Mouse (Mus musculus): Measurements from ENCODE around the gene Meiob. TPM values are rescaled to one million over a fixed set of nuclear protein-coding genes. Genes with fewer than 3 reads are reported as not detected.
A peak's percentile ranks its signal among the peaks of the same experiment; 100 is the strongest.

Meiob gene
- polyA plus RNA-seq, 1 experiment from 2014 or later, result not detected

DNA sequence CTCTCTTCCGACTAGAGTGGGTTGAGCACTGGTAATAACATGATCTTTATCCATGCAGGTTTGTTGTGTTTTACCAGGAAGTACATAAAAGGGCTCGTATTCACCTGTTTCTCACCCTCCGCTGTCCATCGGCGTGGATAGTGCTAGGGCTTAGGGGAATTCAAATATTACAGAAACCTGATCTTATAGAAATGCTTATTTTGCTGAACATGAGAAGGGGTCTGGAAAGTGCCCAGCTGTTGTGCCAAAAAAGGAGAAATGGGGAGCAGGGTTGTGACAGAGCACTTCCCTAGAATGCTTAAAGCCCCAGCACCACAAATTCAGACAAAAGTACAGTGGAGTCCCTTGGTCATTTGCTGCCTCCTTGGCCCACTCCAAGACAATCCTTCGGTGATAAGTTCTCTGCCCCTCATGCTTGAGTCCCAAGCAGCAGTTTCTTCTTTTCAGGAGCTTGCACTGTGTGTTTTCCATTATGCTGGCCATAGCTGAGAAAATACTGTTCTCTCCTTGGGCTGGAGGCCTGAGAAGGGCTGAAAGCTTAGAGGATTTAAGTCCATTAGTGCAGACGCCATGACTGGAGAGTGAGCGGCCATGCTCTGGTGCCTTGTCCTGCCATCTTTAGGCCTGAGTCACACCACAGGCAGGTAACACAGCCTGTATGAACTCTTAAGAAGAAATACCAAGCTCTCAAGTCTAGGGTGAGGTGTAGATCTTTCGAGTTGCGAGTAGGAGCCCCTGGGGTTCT, 47.5 kb downstream of the Meiob start:
- H3K36me3 ChIP-seq (ENCODE audit: control insufficient read depth, insufficient read depth, low read length), result no peaks in the 10 kb centered on the region
- no peaks in the 10 kb centered on the region for H3K9me3 ChIP-seq (ENCODE audit: control insufficient read depth, low read length)
- DNase-seq (ENCODE audit: low spot score) (no peak), ATAC-seq (replicated peaks; ENCODE audit: low FRiP score) (no peak)
- peak overlapping the region; percentile 94 for H3K4me2 ChIP-seq (ENCODE audit: low read depth, low read length, severe bottlenecking)
- H3K4me3 ChIP-seq (ENCODE audit: low read depth, low read length), result no peak overlapping the region; the same call in 1 of the 2 replicates
- 82% methylated on average over 10 of the region's 10 CpGs for WGBS
- H3K4me1 ChIP-seq (replicated peaks; ENCODE audit: control insufficient read depth, insufficient read depth, low read length), result peaks cover 10% of the 10 kb centered on the region
- H3K27ac ChIP-seq (ENCODE audit: low read depth, low read length), result no peak overlapping the region
- peak overlapping the region; percentile 68 for H3K9ac ChIP-seq (ENCODE audit: low read length)
- peaks cover 9% of the 10 kb centered on the region for H3K27me3 ChIP-seq (ENCODE audit: control insufficient read depth, insufficient read depth, low read length)

DNA sequence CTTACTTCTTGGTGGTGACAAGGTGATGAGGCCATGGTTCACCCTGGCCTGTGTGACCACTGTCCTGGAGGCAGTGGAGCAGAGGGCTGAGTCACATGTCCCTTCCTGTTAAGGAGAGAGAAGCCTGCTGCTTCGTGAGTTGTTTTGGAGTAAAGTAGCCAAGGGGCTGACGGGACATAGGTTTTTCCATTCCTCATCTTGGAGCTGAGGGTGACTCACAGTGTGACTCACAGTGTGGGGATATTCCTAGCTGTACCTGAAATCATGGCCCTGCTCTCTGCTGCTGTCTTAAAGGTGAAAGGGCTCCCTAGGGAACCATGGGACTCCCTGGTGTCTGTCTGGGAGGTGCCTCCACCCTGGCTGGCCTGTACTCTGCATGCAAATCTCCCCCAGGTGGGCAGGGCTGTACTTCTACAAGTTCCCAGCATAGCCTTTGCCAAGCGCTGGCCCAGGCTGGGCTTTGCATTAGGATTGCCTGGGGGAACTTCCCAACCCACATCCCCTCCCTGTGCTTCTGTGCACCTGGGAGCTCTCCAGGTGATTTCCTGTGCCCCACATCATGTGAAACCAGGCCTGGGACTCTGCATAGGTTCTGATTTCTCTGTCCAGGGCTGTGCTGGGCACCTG, 51.9 kb downstream of the Meiob start:
- peaks cover 7% of the 10 kb centered on the region for H3K27me3 ChIP-seq (ENCODE audit: control insufficient read depth, insufficient read depth, low read length)
- ATAC-seq (replicated peaks; ENCODE audit: low FRiP score) (no peak), DNase-seq (ENCODE audit: low spot score) (peak; percentile 33)
- no peak overlapping the region for H3K9ac ChIP-seq (ENCODE audit: low read length)
- H3K9me3 ChIP-seq (ENCODE audit: control insufficient read depth, low read length), result no peaks in the 10 kb centered on the region
- 79% methylated on average over 3 of the region's 3 CpGs for WGBS
- no peak overlapping the region for H3K4me2 ChIP-seq (ENCODE audit: low read depth, low read length, severe bottlenecking)
- H3K36me3 ChIP-seq (ENCODE audit: control insufficient read depth, insufficient read depth, low read length), result no peaks in the 10 kb centered on the region
- H3K4me1 ChIP-seq (replicated peaks; ENCODE audit: control insufficient read depth, insufficient read depth, low read length), result peaks cover 4% of the 10 kb centered on the region
- no peak overlapping the region for H3K27ac ChIP-seq (ENCODE audit: low read depth, low read length)
- no peak overlapping the region for H3K4me3 ChIP-seq (ENCODE audit: low read depth, low read length)

DNA sequence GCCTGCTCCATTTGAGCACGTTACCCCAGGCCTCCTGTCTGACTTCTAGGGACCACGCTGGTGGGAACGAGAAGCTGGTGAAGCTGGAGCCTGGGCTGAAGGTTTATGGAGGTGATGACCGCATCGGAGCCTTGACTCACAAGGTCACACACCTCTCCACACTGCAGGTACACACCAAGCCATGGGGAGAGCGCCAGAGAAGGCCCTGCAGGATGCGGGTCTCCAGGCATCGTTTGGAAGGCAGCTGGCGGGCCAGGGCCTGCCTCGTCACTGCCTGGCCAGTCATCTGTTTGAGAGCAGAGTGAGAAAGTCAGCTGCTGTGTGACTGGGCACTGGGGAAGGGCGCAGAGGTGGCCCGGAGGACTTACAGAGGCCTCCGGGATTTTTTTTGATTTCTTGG, 52.5 kb downstream of the Meiob start:
- ATAC-seq (replicated peaks; ENCODE audit: low FRiP score) (no peak), DNase-seq (ENCODE audit: low spot score) (peak; percentile 38)
- H3K4me1 ChIP-seq (replicated peaks; ENCODE audit: control insufficient read depth, insufficient read depth, low read length), result no peaks in the 10 kb centered on the region
- H3K27ac ChIP-seq (ENCODE audit: low read depth, low read length), result no peak overlapping the region
- H3K4me2 ChIP-seq (ENCODE audit: low read depth, low read length, severe bottlenecking), result no peak overlapping the region
- H3K9me3 ChIP-seq (ENCODE audit: control insufficient read depth, low read length), result no peaks in the 10 kb centered on the region
- H3K36me3 ChIP-seq (ENCODE audit: control insufficient read depth, insufficient read depth, low read length), result no peaks in the 10 kb centered on the region
- H3K27me3 ChIP-seq (ENCODE audit: control insufficient read depth, insufficient read depth, low read length), result peaks cover under 1% of the 10 kb centered on the region; the same call in 1 of the 2 replicates
- no peak overlapping the region for H3K9ac ChIP-seq (ENCODE audit: low read length)
- no peak overlapping the region for H3K4me3 ChIP-seq (ENCODE audit: low read depth, low read length)
- WGBS, result 88% methylated on average over 13 of the region's 13 CpGs

DNA sequence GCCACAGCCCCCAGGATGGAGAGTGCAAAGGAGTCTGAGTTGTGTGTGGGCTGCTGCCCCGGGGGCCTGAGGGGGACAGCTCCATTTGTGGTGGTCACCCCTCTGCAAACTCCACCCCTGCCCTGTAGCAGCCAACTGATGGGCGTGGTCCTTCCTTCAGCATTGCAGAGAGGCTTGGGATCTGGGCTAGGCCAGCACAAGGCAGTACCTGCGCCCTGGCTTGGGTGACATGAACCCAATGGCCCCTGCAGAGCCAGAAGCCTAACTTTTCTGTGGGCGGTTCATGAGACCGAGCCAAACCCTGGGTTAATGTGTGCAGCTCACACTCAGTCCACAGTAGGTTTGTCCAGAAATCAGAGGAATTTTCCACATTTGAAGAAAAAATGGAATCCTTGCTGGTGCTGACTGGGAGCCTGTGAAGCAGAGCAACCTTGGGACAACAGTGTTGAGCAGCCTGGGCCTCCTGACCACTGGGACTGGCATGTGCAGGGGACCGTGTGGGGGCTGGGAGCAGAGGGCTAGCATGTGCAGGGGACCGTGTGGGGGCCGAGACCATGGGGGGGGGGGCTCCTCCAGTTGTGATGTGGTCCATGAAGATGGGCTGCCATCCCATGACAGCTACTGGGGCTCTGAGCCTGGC, 53.9 kb downstream of the Meiob start:
- Histone ChIP-seq H3K9me3 (ENCODE audit: control insufficient read depth, low read length) (no peaks in the 10 kb centered on the region), H3K27ac (ENCODE audit: low read depth, low read length) (no peak overlapping the region), H3K4me2 (ENCODE audit: low read depth, low read length, severe bottlenecking) (no peak overlapping the region), H3K36me3 (ENCODE audit: control insufficient read depth, insufficient read depth, low read length) (no peaks in the 10 kb centered on the region), H3K4me3 (ENCODE audit: low read depth, low read length) (no peak overlapping the region), H3K27me3 (ENCODE audit: control insufficient read depth, insufficient read depth, low read length) (no peaks in the 10 kb centered on the region), H3K9ac (ENCODE audit: low read length) (no peak overlapping the region), H3K4me1 (replicated peaks; ENCODE audit: control insufficient read depth, insufficient read depth, low read length) (no peaks in the 10 kb centered on the region)
- no peak for ATAC-seq (replicated peaks; ENCODE audit: low FRiP score)
- peak; percentile 41 for DNase-seq (ENCODE audit: low spot score)
- WGBS, result 89% methylated on average over 8 of the region's 8 CpGs

DNA sequence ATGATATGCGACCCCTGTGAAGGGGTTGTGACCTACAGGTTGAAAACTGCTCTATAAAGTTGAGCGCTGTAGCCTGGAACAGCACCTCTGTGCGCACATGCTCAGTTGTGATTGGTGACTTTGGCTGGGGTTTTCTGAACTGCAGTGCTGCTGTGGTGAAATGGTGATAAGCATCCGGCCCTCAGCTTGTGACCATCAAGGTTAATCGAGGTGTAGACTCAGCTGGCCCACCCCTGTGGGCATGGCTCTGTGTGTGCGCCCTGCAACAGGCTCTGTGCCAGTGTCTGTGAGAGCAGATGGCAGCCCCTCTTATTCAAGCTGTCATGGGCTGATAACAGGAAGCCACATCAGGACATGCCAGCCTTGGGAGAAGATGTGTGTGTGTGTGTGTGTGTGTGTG, 54.9 kb downstream of the Meiob start:
- whole genome bisulfite sequencing, result 88% methylated on average over 6 of the region's 6 CpGs
- DNase-seq (ENCODE audit: low spot score), result no peak
- no peaks in the 10 kb centered on the region for H3K27me3 ChIP-seq (ENCODE audit: control insufficient read depth, insufficient read depth, low read length)
- no peak for ATAC-seq (replicated peaks; ENCODE audit: low FRiP score)
- no peak overlapping the region for H3K4me3 ChIP-seq (ENCODE audit: low read depth, low read length)
- no peak overlapping the region for H3K27ac ChIP-seq (ENCODE audit: low read depth, low read length)
- H3K9me3 ChIP-seq (ENCODE audit: control insufficient read depth, low read length), result no peaks in the 10 kb centered on the region
- H3K4me1 ChIP-seq (replicated peaks; ENCODE audit: control insufficient read depth, insufficient read depth, low read length), result no peaks in the 10 kb centered on the region
- no peaks in the 10 kb centered on the region for H3K36me3 ChIP-seq (ENCODE audit: control insufficient read depth, insufficient read depth, low read length)
- H3K9ac ChIP-seq (ENCODE audit: low read length), result no peak overlapping the region
- no peak overlapping the region for H3K4me2 ChIP-seq (ENCODE audit: low read depth, low read length, severe bottlenecking)

DNA sequence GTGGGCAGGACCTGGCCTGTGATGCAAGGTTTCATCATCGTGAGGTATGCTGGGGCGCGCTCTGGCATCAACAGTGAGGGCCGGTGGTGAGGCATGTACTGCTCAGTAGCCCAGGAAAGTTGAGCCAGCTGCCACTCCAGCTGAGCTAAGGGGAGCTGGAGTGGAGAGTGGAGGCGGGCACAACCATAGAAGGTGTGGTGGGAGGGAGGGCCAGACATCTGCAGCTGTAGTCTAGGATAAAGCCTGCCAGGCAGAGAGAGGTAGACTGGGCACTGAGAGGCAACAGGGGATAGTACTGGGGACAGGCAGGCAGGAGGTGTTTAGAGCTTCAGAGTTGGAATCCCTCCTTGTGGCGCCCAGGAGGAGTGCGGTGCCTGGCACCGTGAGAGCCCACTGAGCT, 56.0 kb downstream of the Meiob start:
- ATAC-seq (replicated peaks; ENCODE audit: low FRiP score) (no peak), DNase-seq (ENCODE audit: low spot score) (peak; percentile 41)
- Histone ChIP-seq H3K4me2 (ENCODE audit: low read depth, low read length, severe bottlenecking) (no peak overlapping the region), H3K27ac (ENCODE audit: low read depth, low read length) (no peak overlapping the region), H3K27me3 (ENCODE audit: control insufficient read depth, insufficient read depth, low read length) (no peaks in the 10 kb centered on the region), H3K9ac (ENCODE audit: low read length) (no peak overlapping the region), H3K36me3 (ENCODE audit: control insufficient read depth, insufficient read depth, low read length) (no peaks in the 10 kb centered on the region), H3K4me1 (replicated peaks; ENCODE audit: control insufficient read depth, insufficient read depth, low read length) (no peaks in the 10 kb centered on the region), H3K9me3 (ENCODE audit: control insufficient read depth, low read length) (no peaks in the 10 kb centered on the region), H3K4me3 (ENCODE audit: low read depth, low read length) (no peak overlapping the region)
- WGBS, result 92% methylated on average over 8 of the region's 8 CpGs

DNA sequence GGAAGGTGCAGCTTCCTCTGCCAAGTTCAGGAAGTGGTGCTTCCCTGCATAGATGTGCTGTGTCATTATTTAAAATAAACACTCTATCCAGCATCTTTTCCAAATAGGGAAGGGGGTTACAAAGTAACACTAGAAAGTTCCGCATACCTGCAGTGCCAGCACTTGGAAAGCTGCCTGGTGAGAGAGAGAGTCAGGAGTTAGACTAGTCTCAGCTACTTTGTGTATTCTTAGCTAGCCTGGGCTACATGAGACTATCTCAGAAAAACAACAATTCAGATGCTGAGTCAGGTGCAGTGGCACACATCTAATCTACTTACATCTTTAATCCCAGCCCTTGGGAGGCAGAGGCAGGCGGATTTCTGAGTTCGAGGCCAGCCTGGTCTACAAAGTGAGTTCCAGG, 57.7 kb downstream of the Meiob start:
- WGBS, result 95% methylated on average over 3 of the region's 3 CpGs
- no peaks in the 10 kb centered on the region for H3K9me3 ChIP-seq (ENCODE audit: control insufficient read depth, low read length)
- no peak for ATAC-seq (replicated peaks; ENCODE audit: low FRiP score)
- no peak overlapping the region for H3K27ac ChIP-seq (ENCODE audit: low read depth, low read length)
- H3K4me1 ChIP-seq (replicated peaks; ENCODE audit: control insufficient read depth, insufficient read depth, low read length), result no peaks in the 10 kb centered on the region
- no peaks in the 10 kb centered on the region for H3K27me3 ChIP-seq (ENCODE audit: control insufficient read depth, insufficient read depth, low read length)
- H3K4me3 ChIP-seq (ENCODE audit: low read depth, low read length), result no peak overlapping the region
- no peak for DNase-seq (ENCODE audit: low spot score)
- H3K9ac ChIP-seq (ENCODE audit: low read length), result no peak overlapping the region
- no peak overlapping the region for H3K4me2 ChIP-seq (ENCODE audit: low read depth, low read length, severe bottlenecking)
- H3K36me3 ChIP-seq (ENCODE audit: control insufficient read depth, insufficient read depth, low read length), result no peaks in the 10 kb centered on the region

DNA sequence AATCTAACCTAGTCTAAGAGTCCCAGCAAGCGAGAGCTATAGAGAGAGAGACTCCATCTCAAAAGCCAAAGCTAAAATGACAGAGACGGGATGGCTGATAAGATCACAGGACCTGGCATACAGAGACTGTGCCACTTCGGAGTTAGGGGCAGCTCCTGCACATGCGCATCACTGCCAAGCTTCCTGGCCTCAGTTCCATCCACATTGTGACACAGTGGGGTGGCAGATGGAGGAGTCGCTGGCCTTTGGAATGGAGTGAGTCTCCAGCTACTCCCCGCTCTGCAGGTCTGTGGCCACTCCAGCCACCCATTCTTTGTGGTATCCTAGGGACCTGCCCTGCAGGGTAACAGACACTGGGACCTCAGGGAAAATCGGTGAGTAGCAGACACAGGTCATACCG, 61.7 kb downstream of the Meiob start, which contains the start of gene Igfals:
Gene Igfals (plus strand): TSS at position 222 of the 400 bp plus-strand sequence.
- Histone ChIP-seq H3K27me3 (ENCODE audit: control insufficient read depth, insufficient read depth, low read length) (no peaks in the 10 kb centered on the region), H3K4me1 (replicated peaks; ENCODE audit: control insufficient read depth, insufficient read depth, low read length) (no peaks in the 10 kb centered on the region), H3K4me3 (ENCODE audit: low read depth, low read length) (no peak within 1 kb of the TSS), H3K36me3 (ENCODE audit: control insufficient read depth, insufficient read depth, low read length) (no peaks in the 10 kb centered on the region), H3K9me3 (ENCODE audit: control insufficient read depth, low read length) (no peaks in the 10 kb centered on the region), H3K27ac (ENCODE audit: low read depth, low read length) (no peak within 1 kb of the TSS), H3K4me2 (ENCODE audit: low read depth, low read length, severe bottlenecking) (no peak within 1 kb of the TSS), H3K9ac (ENCODE audit: low read length) (no peak within 1 kb of the TSS)
- DNase-seq (ENCODE audit: low spot score) (peak; percentile 40), ATAC-seq (replicated peaks; ENCODE audit: low FRiP score) (no peak)
- 92% methylated on average over 8 of the region's 8 CpGs for WGBS

All from forebrain, embryonic 11.5 days (tissue).